Mouse (Mus musculus) WW6 (cell line): ENCODE measurements around the gene Sdr9c7.
"Not testable (repeated sequence)": the region's sequence is repeated elsewhere in the genome, so short reads cannot be mapped to it uniquely, and the experiment has no call there.

Experiments used
- DNase-seq: peaks from one replicate; pipeline ENCODE4 v3.0.0-alpha.2; 2013; ENCODE audit warnings: low read depth, low spot score

Sdr9c7 gene

DNA sequence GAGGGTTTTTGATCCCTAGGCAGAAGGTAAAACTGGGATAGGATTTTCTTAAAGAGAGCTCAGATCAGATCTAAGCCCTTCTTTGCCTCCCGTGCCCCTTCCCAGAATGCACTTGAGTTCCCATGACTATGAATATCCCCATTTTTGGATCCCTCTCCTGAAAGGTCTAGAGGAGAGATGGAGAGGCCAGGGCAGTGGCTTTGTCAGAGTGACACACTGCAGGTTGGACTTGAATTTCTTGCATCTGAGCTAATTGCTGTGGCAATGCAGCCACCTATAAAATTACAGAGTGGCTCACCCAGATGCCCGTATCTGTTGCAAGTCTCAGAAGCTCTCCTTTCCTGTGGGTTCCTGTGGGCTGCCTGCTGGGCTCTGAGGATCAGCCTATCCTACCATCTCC, at the start of gene Sdr9c7:
Gene Sdr9c7, plus strand, starts transcription at position 301 of the 400 bp plus-strand sequence.
- no peak for DNase-seq

- DNase-seq = no peak
Observed at GRCm38 (mm10) chr10:127849628-127850027, 48.7 kb upstream of the Sdr9c7 start, which contains the start of gene Rdh19. TSS of gene Rdh19 (plus strand) at chr10:127849928.

DNA sequence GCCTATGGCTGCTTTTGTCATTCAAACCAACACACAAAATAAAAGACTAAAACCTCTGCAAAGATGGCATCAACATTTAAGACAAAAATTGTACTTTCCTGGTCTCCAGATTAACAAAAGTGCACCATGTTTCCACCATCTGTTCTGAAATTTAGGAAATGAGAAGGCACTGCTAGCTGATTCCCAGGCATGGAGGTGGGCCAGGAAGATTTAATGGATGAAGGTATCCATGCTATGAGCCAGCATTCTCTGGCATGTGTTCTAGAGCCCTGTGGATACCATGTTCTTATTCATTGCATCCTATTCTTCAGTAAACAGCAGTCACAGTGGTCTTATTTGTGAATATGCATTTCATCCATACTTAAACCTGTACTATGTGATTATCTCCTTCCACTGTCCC, 41.9 kb upstream of the Sdr9c7 start:
- no peak for DNase-seq

GRCm38 (mm10) chr10:127864931-127865330, 33.4 kb upstream of the Sdr9c7 start:
- DNase-seq = no peak

- no peak for DNase-seq
Observed at GRCm38 (mm10) chr10:127866232-127866631, 32.1 kb upstream of the Sdr9c7 start, which contains the start of gene Rdh16f2. TSS of gene Rdh16f2 (plus strand) at chr10:127866474.

DNA sequence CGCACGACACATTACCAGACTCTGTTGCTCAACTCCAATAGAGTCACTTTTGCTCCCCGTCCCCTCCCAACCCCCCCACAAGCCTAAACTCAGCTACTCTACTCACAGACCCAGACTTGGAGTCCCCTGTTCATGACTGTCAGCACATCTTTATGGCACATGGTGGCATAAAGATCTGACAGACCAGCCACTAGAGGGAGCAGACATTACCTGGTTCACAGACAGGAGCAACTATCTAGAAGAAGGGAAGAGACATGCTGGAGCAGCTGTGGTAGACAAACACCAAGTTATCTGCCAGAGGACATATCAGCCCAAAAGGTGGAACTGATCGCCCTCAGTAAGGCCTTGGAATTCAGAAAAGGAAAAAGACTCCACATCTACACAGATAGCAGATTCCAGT, 25.8 kb upstream of the Sdr9c7 start:
- no peak for DNase-seq

GRCm38 (mm10) chr10:127877681-127878080, 20.6 kb upstream of the Sdr9c7 start:
- no peak for DNase-seq

GRCm38 (mm10) chr10:127878262-127879057, 19.9 kb upstream of the Sdr9c7 start:
- DNase-seq = no peak

- no peak for DNase-seq
Observed at GRCm38 (mm10) chr10:127879155-127879688, 19.1 kb upstream of the Sdr9c7 start.

DNA sequence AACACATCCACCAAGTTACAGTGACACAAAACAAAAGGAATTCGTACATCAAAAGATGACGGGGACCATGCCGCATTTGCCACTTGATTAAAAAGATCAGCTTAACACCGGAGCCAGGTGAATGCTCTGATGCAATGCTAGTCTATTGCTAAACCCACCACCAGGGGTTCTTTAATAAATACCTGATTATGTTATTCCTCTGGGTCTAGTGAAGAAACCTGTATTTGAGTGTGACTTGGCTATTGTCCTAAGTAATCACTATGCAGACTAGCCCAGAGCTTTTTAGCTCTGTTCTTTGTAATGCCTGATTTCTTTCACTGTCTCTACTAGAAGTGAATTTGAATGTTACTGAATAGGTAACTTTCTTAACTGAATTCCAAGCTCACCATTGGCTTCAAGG, 17.3 kb upstream of the Sdr9c7 start:
- no peak for DNase-seq

GRCm38 (mm10) chr10:127886551-127886950, 11.8 kb upstream of the Sdr9c7 start:
- DNase-seq = no peak

DNA sequence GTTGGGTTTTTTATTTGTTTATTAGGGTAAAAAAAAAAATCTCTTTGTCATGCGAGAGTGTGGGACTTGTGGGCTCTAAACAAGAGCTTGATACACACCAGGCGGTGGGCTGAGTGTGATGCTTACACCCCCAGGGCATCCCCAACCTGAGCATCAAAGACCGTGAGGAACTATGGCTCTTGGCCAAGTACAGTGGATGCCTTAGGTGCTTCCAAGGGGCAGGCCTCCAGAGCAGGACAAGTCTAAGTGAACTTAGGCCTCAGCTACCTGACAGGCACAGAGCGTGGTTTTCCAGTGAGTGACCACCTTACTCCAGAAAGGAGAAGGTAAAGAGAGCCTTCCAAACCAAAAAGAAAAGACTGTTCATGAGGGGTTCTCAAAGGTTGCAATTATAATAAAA, 11.3 kb upstream of the Sdr9c7 start:
- DNase-seq = no peak

DNA sequence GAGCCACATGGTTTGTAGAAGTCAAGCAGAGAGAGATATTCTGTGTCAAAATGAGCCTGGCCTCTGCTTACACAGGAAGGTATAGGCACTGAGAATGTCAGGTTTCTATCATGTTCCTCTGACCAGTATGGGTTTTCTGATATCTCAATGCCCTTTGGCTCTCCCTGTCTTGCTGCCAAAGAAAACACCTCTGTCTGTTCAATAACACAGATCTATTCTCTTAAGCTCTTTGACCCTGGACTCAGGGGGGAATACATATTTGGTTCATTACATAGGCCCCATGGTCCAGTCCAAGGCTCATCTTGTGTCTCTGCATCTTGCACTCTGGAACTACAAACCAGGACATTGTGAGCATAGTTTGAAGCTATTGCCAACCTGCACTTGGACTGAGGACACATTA, 9.7 kb upstream of the Sdr9c7 start, which contains the start of gene Rdh7:
Gene Rdh7, minus strand, starts transcription at position 213 of the 400 bp plus-strand sequence.
- DNase-seq = no peak

GRCm38 (mm10) chr10:127891481-127891880, 6.8 kb upstream of the Sdr9c7 start:
- DNase-seq = no peak

- DNase-seq = not testable (repeated sequence)
Observed at GRCm38 (mm10) chr10:127893163-127894022, 4.9 kb upstream of the Sdr9c7 start.

- no peak for DNase-seq
Observed at GRCm38 (mm10) chr10:127896705-127897104, 1.6 kb upstream of the Sdr9c7 start.

- no peak for DNase-seq
Observed at GRCm38 (mm10) chr10:127897506-127897905, 812 bp upstream of the Sdr9c7 start.

DNA sequence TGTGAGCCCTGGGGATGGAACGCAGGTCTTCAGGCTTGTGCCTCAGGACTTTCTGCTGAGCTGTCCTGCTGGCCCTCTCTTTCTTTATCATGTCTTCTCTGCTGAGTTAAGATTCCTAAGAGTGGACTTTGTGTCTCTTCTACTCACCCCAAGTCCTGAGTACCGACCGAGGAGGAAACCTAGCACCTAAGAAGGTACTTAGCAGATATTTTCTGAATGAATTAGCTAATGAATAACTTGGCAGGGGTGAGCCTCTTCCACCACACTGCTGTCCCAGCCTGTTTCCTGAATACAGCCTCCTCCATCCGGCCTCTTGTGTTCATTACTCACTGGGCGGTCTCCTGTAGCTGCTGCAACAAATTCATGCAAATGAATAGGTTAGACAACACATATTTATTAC, 1.5 kb downstream of the Sdr9c7 start:
- no peak for DNase-seq

DNA sequence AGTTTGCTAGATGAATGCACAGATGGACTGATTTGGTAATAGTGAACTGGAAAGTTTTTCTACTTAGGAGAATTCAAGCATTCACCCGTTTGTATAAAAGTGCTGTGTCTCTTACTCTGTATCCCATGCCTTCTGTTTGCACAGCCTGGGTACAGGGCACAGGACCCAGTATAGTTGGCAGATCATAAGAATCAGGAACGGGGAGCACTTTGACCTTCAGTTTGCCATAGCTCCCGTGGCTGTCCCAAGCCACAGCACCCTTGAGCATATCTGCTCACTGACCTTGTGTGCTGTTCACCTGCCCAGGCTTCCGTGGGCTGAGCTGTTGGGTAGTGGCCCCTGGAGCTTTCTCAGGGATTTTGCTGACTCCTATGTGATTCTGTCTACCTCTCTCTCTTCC, 3.4 kb downstream of the Sdr9c7 start:
- no peak for DNase-seq

- DNase-seq = no peak
Observed at GRCm38 (mm10) chr10:127903116-127903515, 4.8 kb downstream of the Sdr9c7 start.

DNA sequence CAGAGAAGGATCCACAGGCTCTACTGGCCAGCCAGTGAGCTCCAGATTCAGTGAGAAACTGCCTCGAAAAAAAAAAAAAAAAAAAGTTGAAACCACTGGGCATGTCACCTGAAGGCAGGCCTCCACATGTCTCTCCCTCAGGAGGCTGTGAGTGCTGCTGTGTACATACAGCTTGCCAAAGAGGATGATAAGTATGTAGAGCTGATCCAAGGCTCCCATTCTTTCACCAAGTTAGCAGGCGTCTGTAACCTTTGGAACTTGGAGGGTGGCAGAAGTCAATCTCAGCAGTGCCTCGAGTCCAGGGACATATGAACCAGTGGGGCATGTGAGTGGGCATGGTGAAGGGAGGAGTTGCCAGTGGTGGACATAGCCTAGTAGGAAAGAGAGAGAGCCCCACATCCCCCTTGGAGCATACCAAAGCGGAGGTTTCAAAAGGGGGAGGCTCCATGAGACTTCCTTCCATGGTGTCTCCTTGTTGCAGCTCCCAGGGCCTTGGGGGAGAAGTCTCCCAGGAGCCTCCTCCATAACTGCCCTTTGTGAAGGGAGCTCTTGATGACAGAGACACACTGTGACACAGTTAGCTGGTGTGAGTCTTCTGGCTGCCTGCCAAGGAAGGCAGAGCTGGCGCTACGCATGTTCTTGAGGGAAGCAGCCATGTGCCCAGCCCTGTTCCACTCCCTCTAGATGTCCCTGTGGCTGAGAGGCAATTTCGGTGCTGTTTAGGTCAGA, 6.6 kb downstream of the Sdr9c7 start:
- DNase-seq = no peak

- DNase-seq = no peak
Observed at GRCm38 (mm10) chr10:127906138-127906537, 7.8 kb downstream of the Sdr9c7 start.
